Mouse (Mus musculus) forebrain, embryonic 16.5 days (tissue): ENCODE data around the gene Ttbk1. TPM values are rescaled to one million over a fixed set of nuclear protein-coding genes. Genes with fewer than 3 reads are reported as not detected.

Experiments used
- polyA plus RNA-seq: library from polyadenylated mRNA; unstranded; fragments of >200 nt; fragmentation: Nextera tagmentation; extraction: Ambion mirVana; gene quantifications from 2 replicates; pipeline ENCODE4 v1.2.1, GENCODE M21; 2015

The Ttbk1 gene
- polyA plus RNA-seq, 1 experiment from 2014 or later = 5.6 TPM

Other genes starting within 250 kb of the Ttbk1 start
- gene Polr1c, start 239.6 kb downstream of the Ttbk1 start, polyA plus RNA-seq = 87.7 and 88.1 TPM in 2 replicates
- gene Yipf3, start 239.6 kb downstream of the Ttbk1 start, polyA plus RNA-seq = 88.5 and 91.6 TPM in 2 replicates
- 9.6 and 12.6 TPM in 2 replicates for gene Lrrc73, start 234.1 kb downstream of the Ttbk1 start, polyA plus RNA-seq
- 31.4 and 35.5 TPM in 2 replicates for gene Tjap1, start 204.6 kb downstream of the Ttbk1 start, polyA plus RNA-seq
- 8.6 and 13.0 TPM in 2 replicates for gene Dlk2, start 190.3 kb downstream of the Ttbk1 start, polyA plus RNA-seq
- 7.2 and 8.1 TPM in 2 replicates for gene Abcc10, start 159.3 kb downstream of the Ttbk1 start, polyA plus RNA-seq
- gene Zfp318, start 103.9 kb downstream of the Ttbk1 start, polyA plus RNA-seq = 13.2 and 14.2 TPM in 2 replicates
- 2.1 and 2.2 TPM in 2 replicates for gene Crip3, start 58.7 kb downstream of the Ttbk1 start, polyA plus RNA-seq
- not detected in 2 replicates for gene Slc22a7, start 49.2 kb downstream of the Ttbk1 start, polyA plus RNA-seq
- gene Dnph1, start 9.0 kb upstream of the Ttbk1 start, polyA plus RNA-seq = 26.0 and 26.6 TPM in 2 replicates
- 17.3 and 19.8 TPM in 2 replicates for gene Cul9, start 58.7 kb upstream of the Ttbk1 start, polyA plus RNA-seq
- gene Srf, start 68.5 kb upstream of the Ttbk1 start, polyA plus RNA-seq = 3.4 and 3.6 TPM in 2 replicates
- gene Ptk7, start 141.8 kb upstream of the Ttbk1 start, polyA plus RNA-seq = 33.9 and 36.5 TPM in 2 replicates
- gene Klc4, start 158.3 kb upstream of the Ttbk1 start, polyA plus RNA-seq = 42.8 and 43.9 TPM in 2 replicates
- gene Mrpl2, start 158.6 kb upstream of the Ttbk1 start, polyA plus RNA-seq = 66.1 and 74.9 TPM in 2 replicates
- 38.8 and 42.8 TPM in 2 replicates for gene Cul7, start 162.7 kb upstream of the Ttbk1 start, polyA plus RNA-seq
- 47.7 and 51.1 TPM in 2 replicates for gene Rrp36, start 186.7 kb upstream of the Ttbk1 start, polyA plus RNA-seq
- gene Mea1, start 191.1 kb upstream of the Ttbk1 start, polyA plus RNA-seq = 208 and 240 TPM in 2 replicates
- gene Klhdc3, start 193.2 kb upstream of the Ttbk1 start, polyA plus RNA-seq = 191 and 194 TPM in 2 replicates
- gene Ppp2r5d, start 217.4 kb upstream of the Ttbk1 start, polyA plus RNA-seq = 87.5 and 96.6 TPM in 2 replicates
- 22.7 and 24.6 TPM in 2 replicates for gene Pex6, start 223.8 kb upstream of the Ttbk1 start, polyA plus RNA-seq
- 0.93 and 1.1 TPM in 2 replicates for gene Gnmt, start 241.5 kb upstream of the Ttbk1 start, polyA plus RNA-seq